Mouse (Mus musculus) liver, embryonic 14.5 days (tissue): ENCODE results near the gene Gm49601. TPM values are rescaled to one million over a fixed set of nuclear protein-coding genes. Genes with fewer than 3 reads are reported as not detected.

Source experiments
- ATAC-seq: fragments of 200-750 bp; cut with Nextera tagmentation; 2 replicates; pipeline ENCODE4 v1.8.0; 2017; ENCODE audit warnings: moderate number of reproducible peaks, mild to moderate bottlenecking, moderate library complexity; ENCODE audit not compliant: insufficient read depth
- DNase-seq, 3 experiments: peaks; one replicate each; pipeline ENCODE4 v3.0.0-alpha.2; 2012 to 2013; ENCODE audit warnings: low read depth in 3 of 3, low spot score in 3 of 3
- H3K27ac ChIP-seq: fragments of 300-500 bp; sonication (generic); 2 replicates; pipeline ENCODE4 v1.5.1; 2014; ENCODE audit warnings: moderate library complexity, mild to moderate bottlenecking, control low read depth, inconsistent platforms
- H3K27me3 ChIP-seq: fragments of 300-500 bp; sonication (generic); 2 replicates; pipeline ENCODE4 v1.6.1; 2014; ENCODE audit warnings: mild to moderate bottlenecking, low read length, moderate library complexity; ENCODE audit not compliant: control insufficient read depth, insufficient read depth
- H3K36me3 ChIP-seq: fragments of 300-500 bp; sonication (generic); replicated peaks from 2 replicates; pipeline ENCODE4 v1.6.1; 2014; ENCODE audit warnings: low read depth; ENCODE audit not compliant: control insufficient read depth, insufficient read depth
- H3K4me1 ChIP-seq, 2 experiments: fragments of 200-500 bp in 1 of 2; fragments of 300-500 bp in 1 of 2; sonication (generic) in 1 of 2; replicated peaks; 2 replicates each; pipeline ENCODE4 v1.6.1; 2012 to 2014; ENCODE audit warnings: antibody characterized with exemption in 1 of 2, inconsistent platforms in 1 of 2, low read length in 1 of 2; ENCODE audit not compliant: control insufficient read depth in 2 of 2, insufficient read depth in 2 of 2
- H3K4me2 ChIP-seq: fragments of 300-500 bp; sonication (generic); 2 replicates; pipeline ENCODE4 v1.6.1; 2014; ENCODE audit warnings: low read depth, mild to moderate bottlenecking, control low read depth, moderate library complexity
- H3K4me3 ChIP-seq, 2 experiments: fragments of 200-500 bp in 1 of 2; fragments of 300-500 bp in 1 of 2; sonication (generic) in 1 of 2; 2 replicates each; pipeline ENCODE4 v1.5.1; 2012 to 2014; ENCODE audit warnings: low read depth in 2 of 2, low read length in 2 of 2, mild to moderate bottlenecking in 2 of 2, control low read depth in 1 of 2, inconsistent platforms in 1 of 2, moderate library complexity in 1 of 2; ENCODE audit not compliant: insufficient read depth in 1 of 2
- H3K9ac ChIP-seq: fragments of 300-500 bp; sonication (generic); replicated peaks from 2 replicates; pipeline ENCODE4 v1.6.1; 2014; ENCODE audit warnings: mild to moderate bottlenecking, control low read depth, moderate library complexity
- H3K9me3 ChIP-seq: fragments of 300-500 bp; sonication (generic); 2 replicates; pipeline ENCODE4 v1.6.1; 2016; ENCODE audit warnings: low read length, mixed read lengths; ENCODE audit not compliant: control insufficient read depth
- CTCF ChIP-seq: IDR thresholded peaks from 2 replicates; pipeline ENCODE4 v1.5.1; 2016; ENCODE audit warnings: antibody characterized with exemption, low read depth, control low read depth
- EP300 ChIP-seq: IDR thresholded peaks from 2 replicates; pipeline ENCODE4 v1.6.1; 2016; ENCODE audit warnings: antibody characterized with exemption, low read depth
- WGBS: fragments of 180-500 bp; shearing (Covaris S2); extraction: QIAGEN DNeasy Blood & Tissue Kit; methylation state at CpG from one replicate; pipeline ENCODE4 v1.1.7; 2014; ENCODE audit not compliant: insufficient replicate concordance; 5-methylcytosine and 5-hydroxymethylcytosine counted together
- polyA plus RNA-seq, 2 experiments: library from polyadenylated mRNA; depleted of rRNA in 1 of 2; stranded (reverse) in 1 of 2; unstranded in 1 of 2; fragments of >200 nt; fragmentation: Nextera tagmentation in 1 of 2; extraction: Ambion mirVana in 1 of 2; gene quantifications; 2 replicates each; pipeline versions ENCODE4 v1.2.1 to v1.2.3; 2012 to 2014

Gm49601 gene
- polyA plus RNA-seq, 2 experiments: 0.54 TPM; not detected in 1

DNA sequence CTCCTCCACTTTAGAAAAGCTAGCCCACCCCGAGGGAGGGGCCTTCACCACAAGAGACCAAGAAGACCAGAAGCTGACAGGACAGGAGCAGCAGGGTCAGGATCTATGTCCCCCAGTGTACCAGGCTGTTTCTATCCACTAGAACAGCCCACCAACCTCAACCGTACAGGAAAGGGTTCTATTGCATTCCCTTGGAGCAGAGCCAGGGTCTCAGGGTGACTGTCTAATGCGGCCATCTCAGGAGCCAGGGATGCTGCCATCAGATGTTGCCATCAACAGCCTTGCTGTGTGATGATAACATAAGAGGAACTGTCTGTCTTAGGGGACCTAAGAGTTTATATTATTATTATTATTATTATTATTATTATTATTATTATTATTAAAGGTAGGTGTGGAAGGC lies 49.2 kb downstream of the Gm49601 start:
- no peaks in the 10 kb centered on the region for H3K36me3 ChIP-seq
- 30% methylated on average over 3 of the region's 3 CpGs for WGBS
- no peaks in the 10 kb centered on the region for H3K4me1 ChIP-seq
- no peak for TF ChIP-seq CTCF
- TF ChIP-seq EP300: no peak
- no peak overlapping the region for H3K27ac ChIP-seq
- no peak overlapping the region for H3K9ac ChIP-seq
- no peak for ATAC-seq
- DNase-seq: no peak
- H3K4me2 ChIP-seq: no peak overlapping the region
- no peaks in the 10 kb centered on the region for H3K9me3 ChIP-seq
- H3K27me3 ChIP-seq: peaks cover 31% of the 10 kb centered on the region
- H3K4me3 ChIP-seq: no peak overlapping the region

DNA sequence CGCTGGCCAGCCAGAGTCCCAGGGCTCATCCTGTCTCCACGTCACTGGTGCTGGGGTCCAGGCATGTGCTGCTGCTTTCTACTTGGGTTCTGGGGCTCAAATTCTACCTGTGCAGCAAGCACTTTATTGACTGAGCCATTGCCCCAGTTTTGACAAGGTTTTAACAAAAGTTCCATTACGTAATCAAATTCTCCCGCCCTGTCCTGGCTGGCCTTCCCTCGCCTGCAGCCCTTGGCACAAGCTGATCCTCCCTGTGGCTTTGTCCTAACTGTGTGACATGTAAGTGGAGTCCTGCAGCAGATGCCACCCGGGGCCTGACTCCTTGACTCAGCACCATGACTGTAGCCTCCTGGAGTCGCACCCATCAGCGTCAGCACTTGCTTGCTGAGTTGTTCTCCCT lies 52.0 kb downstream of the Gm49601 start:
- Histone ChIP-seq H3K4me3 (no peak overlapping the region), H3K9me3 (no peaks in the 10 kb centered on the region), H3K4me2 (no peak overlapping the region), H3K4me1 (no peaks in the 10 kb centered on the region), H3K9ac (no peak overlapping the region), H3K27me3 (peaks cover 2% of the 10 kb centered on the region; the same call in 1 of the 2 replicates), H3K36me3 (no peaks in the 10 kb centered on the region), H3K27ac (no peak overlapping the region)
- ATAC-seq: no peak
- whole genome bisulfite sequencing: 54% methylated on average over 8 of the region's 8 CpGs
- DNase-seq: no peak
- no peak for TF ChIP-seq EP300
- no peak for TF ChIP-seq CTCF

Other genes with a start within 250 kb of the Gm49601 start
- 79.9 and 113 TPM in 2 replicates for gene Txnrd2, start 200.0 kb downstream of the Gm49601 start, polyA plus RNA-seq (2012; rRNA removed)
- gene Txnrd2, start 200.0 kb downstream of the Gm49601 start, polyA plus RNA-seq (2014; fragmentation: Nextera tagmentation; extraction: Ambion mirVana): 110 and 112 TPM in 2 replicates
- gene Comt, start 199.6 kb downstream of the Gm49601 start, polyA plus RNA-seq (2012; rRNA removed): 73.8 and 84.7 TPM in 2 replicates
- 69.8 and 80.4 TPM in 2 replicates for gene Comt, start 199.6 kb downstream of the Gm49601 start, polyA plus RNA-seq (2014; fragmentation: Nextera tagmentation; extraction: Ambion mirVana)
- gene Gnb1l, start 127.7 kb downstream of the Gm49601 start, polyA plus RNA-seq (2012; rRNA removed): 5.7 and 6.0 TPM in 2 replicates
- 7.7 and 9.0 TPM in 2 replicates for gene Gnb1l, start 127.7 kb downstream of the Gm49601 start, polyA plus RNA-seq (2014; fragmentation: Nextera tagmentation; extraction: Ambion mirVana)
- gene Rtl10, start 127.5 kb downstream of the Gm49601 start, polyA plus RNA-seq (2012; rRNA removed): 2.2 and 2.3 TPM in 2 replicates
- gene Rtl10, start 127.5 kb downstream of the Gm49601 start, polyA plus RNA-seq (2014; fragmentation: Nextera tagmentation; extraction: Ambion mirVana): 0.63 and 1.0 TPM in 2 replicates
- 0.02 TPM in 1 of 2 replicates, not detected in the other for gene Tbx1, start 35.8 kb downstream of the Gm49601 start, polyA plus RNA-seq (2012; rRNA removed)
- not detected in 2 replicates for gene Tbx1, start 35.8 kb downstream of the Gm49601 start, polyA plus RNA-seq (2014; fragmentation: Nextera tagmentation; extraction: Ambion mirVana)
- gene Gp1bb, start 4.0 kb downstream of the Gm49601 start, polyA plus RNA-seq (2012; rRNA removed): 15.0 and 27.9 TPM in 2 replicates
- 23.6 and 32.2 TPM in 2 replicates for gene Gp1bb, start 4.0 kb downstream of the Gm49601 start, polyA plus RNA-seq (2014; fragmentation: Nextera tagmentation; extraction: Ambion mirVana)
- gene Sept5, start 3.5 kb upstream of the Gm49601 start, polyA plus RNA-seq (2012; rRNA removed): 2.0 and 2.2 TPM in 2 replicates
- gene Sept5, start 3.5 kb upstream of the Gm49601 start, polyA plus RNA-seq (2014; fragmentation: Nextera tagmentation; extraction: Ambion mirVana): 1.6 and 1.9 TPM in 2 replicates
- gene Cldn5, start 150.4 kb upstream of the Gm49601 start, polyA plus RNA-seq (2012; rRNA removed): 6.5 and 6.6 TPM in 2 replicates
- 6.1 and 6.2 TPM in 2 replicates for gene Cldn5, start 150.4 kb upstream of the Gm49601 start, polyA plus RNA-seq (2014; fragmentation: Nextera tagmentation; extraction: Ambion mirVana)
- 14.6 and 19.3 TPM in 2 replicates for gene Ufd1, start 185.4 kb upstream of the Gm49601 start, polyA plus RNA-seq (2012; rRNA removed)
- 29.8 and 32.3 TPM in 2 replicates for gene Ufd1, start 185.4 kb upstream of the Gm49601 start, polyA plus RNA-seq (2014; fragmentation: Nextera tagmentation; extraction: Ambion mirVana)
- 40.7 and 45.8 TPM in 2 replicates for gene Cdc45, start 185.6 kb upstream of the Gm49601 start, polyA plus RNA-seq (2012; rRNA removed)
- gene Cdc45, start 185.6 kb upstream of the Gm49601 start, polyA plus RNA-seq (2014; fragmentation: Nextera tagmentation; extraction: Ambion mirVana): 40.6 and 45.4 TPM in 2 replicates
- 20.5 and 23.6 TPM in 2 replicates for gene 2510002D24Rik, start 210.2 kb upstream of the Gm49601 start, polyA plus RNA-seq (2012; rRNA removed)
- 10.1 and 11.0 TPM in 2 replicates for gene 2510002D24Rik, start 210.2 kb upstream of the Gm49601 start, polyA plus RNA-seq (2014; fragmentation: Nextera tagmentation; extraction: Ambion mirVana)
- not detected in 2 replicates for gene Gm28539, start 210.2 kb upstream of the Gm49601 start, polyA plus RNA-seq (2012; rRNA removed)
- gene Gm28539, start 210.2 kb upstream of the Gm49601 start, polyA plus RNA-seq (2014; fragmentation: Nextera tagmentation; extraction: Ambion mirVana): not detected in 2 replicates